Mouse (Mus musculus) ES-Bruce4 (cell line): ENCODE measurements at regions not wholly inside any gene's neighbourhood (a gene's known extent, or its start where the extent isn't known, plus 50 kb on each side); places are given as distances from the start of the nearest gene placed in this dataset.

Source experiments
- CTCF ChIP-seq: IDR thresholded peaks from one replicate; pipeline ENCODE4 v1.8.1; 2011; ENCODE audit warnings: low read depth, low read length
- POLR2A ChIP-seq: IDR thresholded peaks from one replicate; pipeline ENCODE4 v1.8.1; 2011; ENCODE audit warnings: low read length; ENCODE audit not compliant: insufficient read depth

- TF ChIP-seq CTCF: no peak
- TF ChIP-seq POLR2A: no peak
Measured at GRCm38 (mm10) chr12:16136214-16136671, 319.5 kb upstream of the Trib2 start.
